Mouse (Mus musculus) intestine, postnatal 0 days (tissue): ENCODE data around the gene Ubl4a. TPM values are rescaled to one million over a fixed set of nuclear protein-coding genes. Genes with fewer than 3 reads are reported as not detected.
A peak's percentile ranks its signal among the peaks of the same experiment; 100 is the strongest.
"Not testable (repeated sequence)": the region's sequence is repeated elsewhere in the genome, so short reads cannot be mapped to it uniquely, and the experiment has no call there.

Source experiments
- ATAC-seq: fragments of 200-750 bp; cut with Nextera tagmentation; 2 replicates; pipeline ENCODE4 v1.8.0; 2017; ENCODE audit warnings: mild to moderate bottlenecking, moderate TSS enrichment, moderate library complexity
- H3K27ac ChIP-seq: fragments of 300-500 bp; sonication (generic); 2 replicates; pipeline ENCODE4 v1.5.1; 2014; ENCODE audit warnings: mild to moderate bottlenecking, low read depth, low read length, moderate library complexity
- H3K27me3 ChIP-seq: fragments of 300-500 bp; sonication (generic); replicated peaks from 2 replicates; pipeline ENCODE4 v1.6.1; 2014; ENCODE audit warnings: low read length, mixed read lengths; ENCODE audit not compliant: control insufficient read depth, insufficient read depth
- H3K36me3 ChIP-seq: fragments of 300-500 bp; sonication (generic); 2 replicates; pipeline ENCODE4 v1.6.1; 2014; ENCODE audit warnings: mild to moderate bottlenecking, moderate library complexity; ENCODE audit not compliant: control insufficient read depth, insufficient read depth
- H3K4me1 ChIP-seq: fragments of 300-500 bp; sonication (generic); replicated peaks from 2 replicates; pipeline ENCODE4 v1.6.1; 2014; ENCODE audit warnings: antibody characterized with exemption, low read length, mixed read lengths; ENCODE audit not compliant: control insufficient read depth, insufficient read depth
- H3K4me2 ChIP-seq: fragments of 300-500 bp; sonication (generic); replicated peaks from 2 replicates; pipeline ENCODE4 v1.6.1; 2014; ENCODE audit warnings: low read depth, mild to moderate bottlenecking, moderate library complexity
- H3K4me3 ChIP-seq: fragments of 300-500 bp; sonication (generic); 2 replicates; pipeline ENCODE4 v1.5.1; 2014; ENCODE audit warnings: low read depth, low read length
- H3K9ac ChIP-seq: fragments of 300-500 bp; sonication (generic); 2 replicates; pipeline ENCODE4 v1.6.1; 2014; ENCODE audit warnings: mild to moderate bottlenecking, low read depth, low read length
- H3K9me3 ChIP-seq: fragments of 300-500 bp; sonication (generic); 2 replicates; pipeline ENCODE4 v1.6.1; 2016; ENCODE audit warnings: mixed run types; ENCODE audit not compliant: control insufficient read depth
- CTCF ChIP-seq: sonication (generic); IDR thresholded peaks from 2 replicates; pipeline ENCODE4 v1.5.1; 2016; ENCODE audit warnings: low read depth, mild to moderate bottlenecking, control low read depth, antibody characterized with exemption, moderate library complexity
- WGBS: fragments of 180-500 bp; shearing (Covaris S2); extraction: QIAGEN DNeasy Blood & Tissue Kit; methylation state at CpG from one replicate; pipeline ENCODE4 v1.1.7; 2014; 5-methylcytosine and 5-hydroxymethylcytosine counted together
- polyA plus RNA-seq: library from polyadenylated mRNA; unstranded; fragments of >200 nt; fragmentation: Nextera tagmentation; extraction: Ambion mirVana; gene quantifications from 2 replicates; pipeline ENCODE4 v1.2.1, GENCODE M21; 2015

Gene Ubl4a
- polyA plus RNA-seq, 1 experiment from 2014 or later, result 78.1 TPM

GRCm38 (mm10) chrX:74384451-74384850, 11.4 kb upstream of the Ubl4a start:
- Histone ChIP-seq H3K9me3 (no peaks in the 10 kb centered on the region), H3K4me3 (no peak overlapping the region), H3K9ac (no peak overlapping the region), H3K4me1 (no peaks in the 10 kb centered on the region), H3K27me3 (no peaks in the 10 kb centered on the region), H3K36me3 (no peaks in the 10 kb centered on the region), H3K4me2 (no peak overlapping the region), H3K27ac (no peak overlapping the region)
- ATAC-seq, result no peak
- 80% methylated on average over 2 of the region's 2 CpGs for WGBS
- no peak for TF ChIP-seq CTCF

- 22% methylated on average over 45 of the region's 49 CpGs for WGBS
- peak; percentile 84 for ATAC-seq
- no peaks in the 10 kb centered on the region for H3K4me1 ChIP-seq
These were observed 4.7 kb downstream of the Ubl4a start for GRCm38 (mm10) chrX:74368209-74368909.

GRCm38 (mm10) chrX:74367512-74367911, 5.5 kb downstream of the Ubl4a start:
- no peak for TF ChIP-seq CTCF

More at GRCm38 (mm10) chrX:74368209-74368909, 4.7 kb downstream of the Ubl4a start:
- peak; percentile 51 for TF ChIP-seq CTCF
- peak overlapping the region; percentile 62; the same call in 1 of the 2 replicates for H3K27ac ChIP-seq
- H3K4me2 ChIP-seq, result peak overlapping the region; percentile 67
- no peaks in the 10 kb centered on the region for H3K36me3 ChIP-seq
- peak overlapping the region; percentile 70 for H3K9ac ChIP-seq
- H3K9me3 ChIP-seq, result no peaks in the 10 kb centered on the region
- H3K27me3 ChIP-seq, result no peaks in the 10 kb centered on the region
- H3K4me3 ChIP-seq, result peak overlapping the region; percentile 54

GRCm38 (mm10) chrX:74359171-74359570, 13.8 kb downstream of the Ubl4a start:
- 42% methylated on average over 11 of the region's 11 CpGs for WGBS

More at GRCm38 (mm10) chrX:74367512-74367911, 5.5 kb downstream of the Ubl4a start:
- Histone ChIP-seq H3K9me3 (no peaks in the 10 kb centered on the region), H3K9ac (peak overlapping the region; percentile 70; the same call in 1 of the 2 replicates), H3K27ac (no peak overlapping the region), H3K4me2 (peak overlapping the region; percentile 67), H3K27me3 (no peaks in the 10 kb centered on the region), H3K4me3 (peak overlapping the region; percentile 54), H3K4me1 (no peaks in the 10 kb centered on the region), H3K36me3 (no peaks in the 10 kb centered on the region)
- ATAC-seq, result no peak
- WGBS, result 58% methylated on average over 10 of the region's 10 CpGs

GRCm38 (mm10) chrX:74357069-74357468, 15.9 kb downstream of the Ubl4a start:
- not testable (repeated sequence) for H3K27ac ChIP-seq, H3K4me1 ChIP-seq, H3K4me2 ChIP-seq, H3K9ac ChIP-seq, ATAC-seq, H3K27me3 ChIP-seq, H3K36me3 ChIP-seq, H3K4me3 ChIP-seq, H3K9me3 ChIP-seq
- 85% methylated on average over 3 of the region's 3 CpGs for WGBS

More at GRCm38 (mm10) chrX:74359171-74359570, 13.8 kb downstream of the Ubl4a start:
- H3K9ac ChIP-seq, result no peak overlapping the region
- H3K4me1 ChIP-seq, result no peaks in the 10 kb centered on the region
- no peak for TF ChIP-seq CTCF
- H3K9me3 ChIP-seq, result no peaks in the 10 kb centered on the region
- H3K27ac ChIP-seq, result no peak overlapping the region
- H3K4me3 ChIP-seq, result no peak overlapping the region
- H3K27me3 ChIP-seq, result no peaks in the 10 kb centered on the region
- ATAC-seq, result no peak
- H3K36me3 ChIP-seq, result no peaks in the 10 kb centered on the region
- no peak overlapping the region for H3K4me2 ChIP-seq

DNA sequence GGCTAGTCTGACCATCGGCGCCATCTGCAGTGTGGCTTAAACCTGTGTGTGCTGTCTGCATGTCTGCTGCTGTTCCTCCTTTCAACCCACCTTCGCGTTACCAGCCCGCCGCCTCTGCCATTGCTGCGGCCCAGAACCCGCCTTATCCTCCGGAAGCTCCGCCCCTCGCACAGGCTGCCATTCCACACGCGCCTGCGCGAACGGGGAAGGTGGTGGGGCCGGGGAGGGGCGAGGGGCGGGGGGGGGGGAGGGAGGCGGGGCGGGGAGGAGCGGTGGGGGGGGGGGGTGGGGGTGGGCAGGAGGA, 19.6 kb downstream of the Ubl4a start, which contains the start of gene Lage3:
Gene Lage3, minus strand, starts transcription at position 152 of the 304 bp plus-strand sequence.
- no peak for TF ChIP-seq CTCF
- Histone ChIP-seq H3K9ac (peak within 1 kb of the TSS; percentile 45; the same call in 1 of the 2 replicates), H3K4me3 (peak within 1 kb of the TSS; percentile 46), H3K9me3 (no peaks in the 10 kb centered on the region), H3K36me3 (no peaks in the 10 kb centered on the region), H3K27me3 (no peaks in the 10 kb centered on the region), H3K4me1 (no peaks in the 10 kb centered on the region), H3K4me2 (peak within 1 kb of the TSS; percentile 57), H3K27ac (no peak within 1 kb of the TSS)
- no peak for ATAC-seq
- 17% methylated on average over 11 of the region's 22 CpGs for WGBS
